Mouse (Mus musculus): ENCODE data around the gene Prkd2.
A peak's percentile ranks its signal among the peaks of the same experiment; 100 is the strongest.

The Prkd2 gene

DNA sequence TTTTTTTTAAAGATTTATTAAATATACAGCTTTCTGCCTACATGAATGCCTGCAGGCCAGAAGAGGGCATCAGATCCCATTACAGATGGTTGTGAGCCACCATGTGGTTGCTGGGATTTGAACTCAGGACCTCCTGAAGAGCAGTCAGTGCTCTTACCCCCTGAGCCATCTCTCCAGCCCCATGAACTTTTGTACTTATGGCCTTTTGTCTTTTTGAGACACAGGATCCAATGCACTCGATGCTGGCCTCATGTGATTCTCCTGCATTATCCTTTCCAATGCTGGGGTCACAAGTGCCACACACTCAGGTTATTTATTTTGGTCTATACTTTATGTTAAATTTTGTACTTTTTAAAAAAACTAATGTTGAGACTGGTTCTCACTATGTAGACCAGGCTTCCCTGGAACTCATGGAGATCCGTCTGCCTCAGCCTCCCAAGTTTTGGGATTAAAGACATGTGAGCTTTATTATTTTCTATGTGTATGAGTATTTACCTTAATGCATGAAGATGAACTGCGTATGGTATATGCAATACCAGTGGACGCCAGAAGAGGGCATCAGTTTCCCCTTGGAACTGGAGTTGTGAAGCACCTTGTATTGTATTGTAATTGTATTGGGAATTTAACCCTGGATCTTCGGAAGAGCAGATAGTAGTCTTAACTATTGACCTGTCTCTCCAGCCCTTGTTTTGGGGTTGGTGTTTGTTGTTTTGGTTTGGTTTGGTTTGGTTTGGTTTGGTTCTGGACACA, 17.4 kb downstream of the Prkd2 start:
- peak; percentile 33 for DNase-seq (ENCODE audit: low read depth, low spot score)

GRCm38 (mm10) chr7:16867488-16867887, 24.8 kb downstream of the Prkd2 start:
- DNase-seq (ENCODE audit: low read depth, low spot score): no peak

DNA sequence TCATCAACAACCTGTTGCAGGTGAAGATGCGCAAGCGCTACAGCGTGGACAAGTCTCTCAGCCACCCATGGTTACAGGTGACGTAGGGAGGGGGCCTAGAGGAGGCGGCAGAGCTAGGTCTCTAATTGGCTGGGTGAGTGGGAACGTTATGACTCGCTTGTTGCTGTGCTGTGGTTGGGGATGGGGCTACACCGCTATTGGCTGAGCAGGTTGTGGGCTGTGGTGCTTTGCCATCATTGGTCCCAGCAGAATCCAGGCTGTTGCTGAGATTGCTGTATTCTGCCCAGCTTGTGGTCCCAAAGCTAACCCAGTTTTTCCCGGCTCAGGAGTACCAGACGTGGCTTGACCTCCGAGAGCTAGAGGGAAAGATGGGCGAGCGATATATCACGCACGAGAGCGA, 26.8 kb downstream of the Prkd2 start:
- peak; percentile 99 for DNase-seq (ENCODE audit: low read depth, low spot score)

DNA sequence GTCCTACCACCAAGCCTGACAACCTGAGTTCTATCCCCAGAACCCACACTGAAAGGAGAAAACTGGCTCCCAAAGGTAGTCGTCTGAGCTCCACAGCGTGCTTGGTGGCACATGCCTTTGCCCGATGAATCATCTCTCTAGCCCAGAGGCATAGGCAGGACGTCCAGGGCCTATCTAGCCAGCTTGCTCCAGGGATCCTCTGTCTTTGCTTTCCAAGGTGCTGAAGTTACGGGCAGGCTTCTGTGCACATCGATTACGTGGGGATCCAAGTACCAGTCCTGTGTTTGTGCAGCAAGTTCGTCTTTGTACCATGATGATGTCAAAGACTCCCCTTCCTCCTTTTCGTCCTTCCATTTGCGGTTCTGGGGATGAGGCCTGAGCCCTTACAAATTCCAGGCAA, 28.9 kb downstream of the Prkd2 start:
- no peak for DNase-seq (ENCODE audit: low read depth, low spot score)

DNA sequence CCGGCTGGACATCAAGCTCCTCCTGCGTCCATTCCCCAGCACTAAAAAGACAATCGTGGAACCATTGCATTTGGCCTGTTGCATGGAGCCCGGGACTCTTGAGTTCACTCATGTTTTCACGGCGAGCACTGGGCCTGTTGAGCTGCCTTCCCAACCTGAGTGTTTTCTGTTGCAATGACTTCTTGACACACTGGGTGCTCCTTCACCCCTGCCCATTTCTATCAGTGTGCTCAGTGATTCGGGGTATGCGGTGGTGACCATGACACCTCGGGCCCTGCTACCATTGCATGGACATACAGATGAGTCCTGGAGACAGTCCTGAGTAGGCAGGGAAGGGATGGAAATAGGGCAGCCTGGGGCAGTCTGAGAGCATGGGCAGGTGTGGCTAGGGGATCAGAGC, 29.8 kb downstream of the Prkd2 start:
- DNase-seq (ENCODE audit: low read depth, low spot score): no peak

- DNase-seq (ENCODE audit: low read depth, low spot score): no peak
These were observed 30.7 kb downstream of the Prkd2 start for GRCm38 (mm10) chr7:16873392-16873791.

DNA sequence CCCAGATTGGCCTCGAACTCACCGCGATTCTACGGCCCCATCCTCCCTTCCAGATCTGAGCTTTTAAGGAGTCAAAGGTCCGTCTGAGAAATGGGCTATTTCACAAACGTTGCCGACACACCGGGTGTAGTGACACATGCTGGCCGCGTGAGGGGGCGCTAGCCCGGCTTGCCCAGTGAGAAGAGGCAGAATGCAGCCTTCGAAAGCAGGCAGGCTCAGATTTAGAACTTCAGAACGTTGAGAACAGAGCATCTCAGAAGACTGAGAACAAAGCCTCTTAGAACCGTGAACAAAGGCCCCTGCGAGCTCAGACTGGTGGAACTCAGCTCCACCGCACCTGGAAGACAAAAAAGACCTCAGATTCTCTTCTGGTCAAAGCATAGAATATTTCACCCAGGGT, 31.5 kb downstream of the Prkd2 start:
- DNase-seq (ENCODE audit: low read depth, low spot score): peak; percentile 76

- DNase-seq (ENCODE audit: low read depth, low spot score): peak; percentile 100
These were observed 32.1 kb downstream of the Prkd2 start for GRCm38 (mm10) chr7:16874756-16875309.

GRCm38 (mm10) chr7:16875310-16875325, 32.4 kb downstream of the Prkd2 start, which contains the start of gene Dact3:
TSS of gene Dact3 (plus strand) at chr7:16875317.
- DNase-seq (ENCODE audit: low read depth, low spot score): no peak

GRCm38 (mm10) chr7:16875326-16875725, 32.6 kb downstream of the Prkd2 start:
- DNase-seq (ENCODE audit: low read depth, low spot score): no peak

- no peak for DNase-seq (ENCODE audit: low read depth, low spot score)
These were observed 33.3 kb downstream of the Prkd2 start for GRCm38 (mm10) chr7:16876006-16876405.

DNA sequence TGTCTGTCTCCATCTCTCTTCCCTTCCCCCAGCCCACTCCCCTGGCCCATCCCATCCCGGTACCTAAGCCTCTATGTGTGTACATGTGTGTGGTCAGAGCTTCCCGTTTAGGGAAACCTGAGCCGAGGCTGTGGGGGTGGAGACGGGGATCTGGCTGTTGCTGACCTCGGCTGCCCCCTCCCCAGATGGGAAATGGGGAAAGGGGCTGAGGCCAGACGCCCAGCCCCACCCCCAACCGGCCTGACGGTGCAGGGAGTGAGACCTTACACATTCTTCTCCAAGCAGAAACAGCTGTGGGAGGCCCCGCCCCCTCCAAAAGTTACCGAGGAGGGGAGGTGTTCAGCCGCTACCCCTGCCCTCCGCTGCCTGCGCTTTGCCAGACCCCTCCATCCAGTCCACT, 33.9 kb downstream of the Prkd2 start:
- DNase-seq (ENCODE audit: low read depth, low spot score): no peak

- no peak for DNase-seq (ENCODE audit: low read depth, low spot score)
These were observed 35.0 kb downstream of the Prkd2 start for GRCm38 (mm10) chr7:16877717-16878116.

DNA sequence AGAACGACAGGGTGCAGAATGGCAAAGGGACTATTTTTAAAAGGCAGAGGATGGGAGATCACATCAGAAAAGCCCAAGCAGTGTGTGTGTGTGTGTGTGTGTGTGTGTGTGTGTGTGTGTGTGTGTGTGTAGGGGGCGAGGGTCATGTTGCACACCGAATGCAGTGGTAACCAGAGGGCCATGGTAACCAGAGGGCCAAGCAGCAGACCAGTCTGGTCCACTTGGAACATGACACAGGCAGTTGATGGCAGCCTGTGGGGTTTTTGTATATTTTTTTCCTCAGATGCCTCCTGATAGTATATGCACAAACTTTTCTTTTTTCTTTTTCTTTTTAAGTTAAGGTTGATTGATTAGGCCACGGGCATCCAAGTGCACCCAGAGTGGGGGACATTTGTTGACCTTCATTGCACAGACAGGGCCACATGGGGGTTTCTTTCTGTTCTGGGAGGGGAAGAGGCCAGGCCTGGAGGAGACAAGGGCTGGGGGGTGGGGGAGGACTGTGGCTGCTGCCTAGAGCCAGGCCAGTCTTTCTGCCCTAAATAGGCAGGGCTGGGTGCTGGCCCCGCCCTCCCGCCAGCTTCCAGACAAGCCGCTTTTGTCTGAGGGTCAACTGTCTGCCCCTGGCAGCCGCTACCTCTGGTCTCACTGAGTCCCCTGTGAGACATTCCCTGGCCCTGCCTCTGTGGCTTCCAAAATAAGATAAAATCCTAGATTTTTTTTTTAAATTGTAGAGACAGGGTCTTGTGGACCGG, 37.3 kb downstream of the Prkd2 start:
- peak; percentile 46 for DNase-seq (ENCODE audit: low read depth, low spot score)

- no peak for DNase-seq (ENCODE audit: low read depth, low spot score)
These were observed 37.9 kb downstream of the Prkd2 start for GRCm38 (mm10) chr7:16880615-16881014.

GRCm38 (mm10) chr7:16883162-16883561, 40.5 kb downstream of the Prkd2 start:
- no peak for DNase-seq (ENCODE audit: low read depth, low spot score)

DNA sequence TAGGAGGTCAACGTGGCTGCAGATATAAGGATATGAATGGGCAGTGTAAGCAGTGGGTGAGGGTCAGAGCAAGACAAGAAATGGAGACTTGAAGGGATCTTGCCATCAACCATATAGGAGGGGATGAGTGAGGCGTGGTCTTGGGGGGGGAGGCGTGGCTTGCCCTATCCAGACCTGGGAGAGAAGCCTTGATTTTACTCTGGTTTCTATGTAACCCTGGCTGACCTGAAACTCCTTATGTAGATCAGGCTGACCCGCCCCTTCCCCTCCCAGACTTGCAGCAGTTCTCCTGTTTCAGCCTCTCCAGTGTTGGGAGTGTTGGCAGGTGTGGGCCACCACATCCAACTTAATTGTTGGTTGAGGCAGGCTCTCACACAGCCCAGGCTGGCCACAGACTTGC, 41.6 kb downstream of the Prkd2 start:
- DNase-seq (ENCODE audit: low read depth, low spot score): no peak

DNA sequence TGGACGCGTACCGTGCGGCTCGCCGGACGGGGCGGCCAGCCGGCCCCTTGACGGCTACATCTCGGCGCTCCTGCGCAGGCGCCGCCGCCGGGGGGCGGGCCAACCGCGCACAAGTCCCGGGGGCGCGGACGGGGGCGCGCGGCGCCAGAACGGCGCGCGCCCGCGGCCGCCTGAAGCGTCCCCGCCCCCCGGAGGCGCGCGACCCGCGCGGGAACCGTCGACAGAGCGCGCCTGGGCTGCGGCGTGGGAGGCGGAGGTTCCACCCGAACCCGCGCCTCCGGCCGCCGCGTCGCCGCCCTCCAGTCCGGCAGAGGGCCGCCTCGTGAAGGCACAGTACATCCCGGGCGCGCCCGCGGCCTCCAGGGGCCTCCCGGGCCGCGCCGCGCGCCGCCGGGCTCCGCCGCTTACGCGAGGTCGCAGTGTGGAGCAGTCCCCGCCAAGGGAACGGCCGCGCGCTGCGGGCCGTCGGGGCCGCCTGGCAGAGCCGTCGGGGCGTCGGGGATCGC, 42.6 kb downstream of the Prkd2 start:
- no peak for DNase-seq (ENCODE audit: low read depth, low spot score)

- DNase-seq (ENCODE audit: low read depth, low spot score): no peak
These were observed 43.2 kb downstream of the Prkd2 start for GRCm38 (mm10) chr7:16885905-16886304.

DNA sequence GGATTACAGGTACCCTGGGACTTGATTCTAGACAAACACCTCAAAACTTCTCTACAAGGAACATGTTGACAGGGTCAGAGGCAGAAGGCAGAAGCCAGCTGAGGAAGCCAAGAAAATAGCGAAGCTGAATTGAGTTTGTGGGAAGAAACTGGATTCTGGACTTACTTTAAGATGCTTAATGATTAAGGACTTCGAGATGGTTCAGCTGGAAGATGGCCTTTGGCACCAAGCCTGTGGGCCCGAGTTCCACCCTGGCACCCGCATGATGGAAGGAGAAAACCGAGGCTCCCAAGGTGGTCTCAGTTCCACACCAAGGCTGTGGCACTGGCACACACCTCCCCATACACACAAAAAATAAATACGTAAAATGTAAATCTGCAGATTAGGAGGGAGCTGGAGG, 47.8 kb downstream of the Prkd2 start:
- DNase-seq (ENCODE audit: low read depth, low spot score): no peak

DNA sequence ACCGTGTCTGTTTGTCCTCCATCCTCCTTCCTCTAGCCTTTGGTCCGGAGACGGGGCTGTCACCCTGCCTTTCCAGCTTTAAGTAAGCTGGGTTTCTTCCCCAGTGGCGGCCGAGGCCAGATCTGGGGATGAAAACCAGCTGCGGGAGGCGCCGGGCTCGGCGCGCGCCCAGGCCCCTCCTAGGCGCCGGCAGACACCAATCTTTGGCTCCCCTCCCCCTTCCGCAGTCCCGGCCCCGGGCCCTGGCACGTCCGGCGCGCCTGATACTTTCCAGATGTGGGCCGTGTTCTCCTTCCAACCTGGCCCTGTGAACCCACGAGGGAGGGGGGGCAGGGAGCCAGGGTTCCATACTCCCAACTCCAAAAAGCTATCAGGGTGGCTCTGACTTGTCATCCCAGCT, 48.2 kb downstream of the Prkd2 start:
- DNase-seq (ENCODE audit: low read depth, low spot score): no peak

DNA sequence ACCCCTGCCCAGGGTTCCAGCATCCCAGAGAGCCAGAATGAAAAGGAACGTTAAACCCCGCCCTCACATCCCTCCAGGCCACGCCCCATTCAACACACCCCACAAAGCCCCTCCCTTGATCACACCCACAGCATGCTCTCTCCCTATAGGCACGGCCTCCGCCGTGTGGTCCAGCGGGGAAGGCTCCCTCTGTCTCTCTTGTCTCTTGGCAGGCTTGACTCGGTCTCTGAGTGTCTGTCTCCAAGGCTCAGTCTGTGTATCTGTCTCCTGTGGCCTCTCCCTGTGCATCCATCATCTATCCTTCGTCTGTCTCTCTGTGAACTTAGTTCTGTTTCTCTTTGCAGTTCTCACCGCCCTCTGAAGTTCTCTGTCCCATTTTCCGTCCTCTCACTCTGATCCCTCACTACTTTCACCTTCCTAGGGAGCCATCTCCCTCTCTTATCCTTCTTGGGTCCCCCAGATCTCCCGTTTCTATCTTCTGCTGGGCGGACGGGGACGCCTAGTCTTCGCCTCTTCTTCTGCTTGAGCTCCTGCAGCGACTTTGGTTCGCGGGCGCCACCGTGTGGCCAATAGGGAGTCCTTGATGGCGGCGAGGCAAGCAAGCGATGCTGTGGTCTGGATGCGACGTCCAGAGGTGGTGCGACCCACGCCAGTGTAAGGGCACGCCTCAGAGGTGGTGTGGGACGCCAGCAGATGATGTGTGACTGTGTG, 49.1 kb downstream of the Prkd2 start, which contains the start of gene Gng8:
Gene Gng8, plus strand, starts transcription at position 146 of the 711 bp plus-strand sequence.
- DNase-seq (ENCODE audit: low read depth, low spot score): peak; percentile 72

- no peak for DNase-seq (ENCODE audit: low read depth, low spot score)
These were observed 49.6 kb downstream of the Prkd2 start for GRCm38 (mm10) chr7:16892352-16892730.
